Mouse (Mus musculus): ENCODE measurements at regions not wholly inside any gene's neighbourhood (a gene's known extent, or its start where the extent isn't known, plus 50 kb on each side); places are given as distances from the start of the nearest gene placed in this dataset.

- no peak for DNase-seq (ENCODE audit: low spot score)
Observed at GRCm38 (mm10) chr15:11712481-11713274, 194.4 kb downstream of the Npr3 start.

GRCm38 (mm10) chr15:11701246-11701645 lies 205.8 kb downstream of the Npr3 start:
- DNase-seq (ENCODE audit: low spot score), result no peak

GRCm38 (mm10) chr15:11699929-11700328 lies 207.2 kb downstream of the Npr3 start:
- DNase-seq (ENCODE audit: low spot score), result no peak

- no peak for DNase-seq (ENCODE audit: low spot score)
Observed at GRCm38 (mm10) chr15:11697060-11697459, 210.0 kb downstream of the Npr3 start.

- DNase-seq (ENCODE audit: low spot score), result no peak
Observed at GRCm38 (mm10) chr15:11693772-11694270, 213.3 kb downstream of the Npr3 start.

- no peak for DNase-seq (ENCODE audit: low spot score)
Observed at GRCm38 (mm10) chr15:11664839-11665379, 242.2 kb downstream of the Npr3 start.

- no peak for DNase-seq (ENCODE audit: low spot score)
Observed at GRCm38 (mm10) chr15:11655168-11655567, 251.9 kb downstream of the Npr3 start.

- DNase-seq (ENCODE audit: low spot score), result no peak
Observed at GRCm38 (mm10) chr15:11646241-11646640, 246.8 kb upstream of the Tars start.

GRCm38 (mm10) chr15:11644779-11645178 lies 245.3 kb upstream of the Tars start:
- no peak for DNase-seq (ENCODE audit: low spot score)

GRCm38 (mm10) chr15:11630654-11631053 lies 231.2 kb upstream of the Tars start:
- no peak for DNase-seq (ENCODE audit: low spot score)

- no peak for DNase-seq (ENCODE audit: low spot score)
Observed at GRCm38 (mm10) chr15:11626433-11626832, 227.0 kb upstream of the Tars start.

- DNase-seq (ENCODE audit: low spot score), result no peak
Observed at GRCm38 (mm10) chr15:11612416-11612815, 213.0 kb upstream of the Tars start.

GRCm38 (mm10) chr15:11610043-11610670 lies 210.7 kb upstream of the Tars start:
- no peak for DNase-seq (ENCODE audit: low spot score)

GRCm38 (mm10) chr15:11607489-11607888 lies 208.0 kb upstream of the Tars start:
- DNase-seq (ENCODE audit: low spot score), result no peak

- DNase-seq (ENCODE audit: low spot score), result no peak
Observed at GRCm38 (mm10) chr15:11605677-11606076, 206.2 kb upstream of the Tars start.

- DNase-seq (ENCODE audit: low spot score), result no peak
Observed at GRCm38 (mm10) chr15:11597021-11597420, 197.6 kb upstream of the Tars start.

- DNase-seq (ENCODE audit: low spot score), result no peak
Observed at GRCm38 (mm10) chr15:11590542-11591116, 191.2 kb upstream of the Tars start.

GRCm38 (mm10) chr15:11589795-11590194 lies 190.3 kb upstream of the Tars start:
- no peak for DNase-seq (ENCODE audit: low spot score)

- no peak for DNase-seq (ENCODE audit: low spot score)
Observed at GRCm38 (mm10) chr15:11586384-11586783, 186.9 kb upstream of the Tars start.

GRCm38 (mm10) chr15:11584155-11584554 lies 184.7 kb upstream of the Tars start:
- DNase-seq (ENCODE audit: low spot score), result no peak

- no peak for DNase-seq (ENCODE audit: low spot score)
Observed at GRCm38 (mm10) chr15:11578331-11578730, 178.9 kb upstream of the Tars start.

- no peak for DNase-seq (ENCODE audit: low spot score)
Observed at GRCm38 (mm10) chr15:11574359-11574758, 174.9 kb upstream of the Tars start.

- DNase-seq (ENCODE audit: low spot score), result no peak
Observed at GRCm38 (mm10) chr15:11573496-11573895, 174.0 kb upstream of the Tars start.

All from testis, postnatal 10 days (tissue).